Mouse (Mus musculus): ENCODE results near the gene Setdb1. TPM values are rescaled to one million over a fixed set of nuclear protein-coding genes. Genes with fewer than 3 reads are reported as not detected.

Setdb1 gene
- total and polyA plus RNA-seq, 2 experiments from 2014 or later: 28.4 to 44.4 TPM

DNA sequence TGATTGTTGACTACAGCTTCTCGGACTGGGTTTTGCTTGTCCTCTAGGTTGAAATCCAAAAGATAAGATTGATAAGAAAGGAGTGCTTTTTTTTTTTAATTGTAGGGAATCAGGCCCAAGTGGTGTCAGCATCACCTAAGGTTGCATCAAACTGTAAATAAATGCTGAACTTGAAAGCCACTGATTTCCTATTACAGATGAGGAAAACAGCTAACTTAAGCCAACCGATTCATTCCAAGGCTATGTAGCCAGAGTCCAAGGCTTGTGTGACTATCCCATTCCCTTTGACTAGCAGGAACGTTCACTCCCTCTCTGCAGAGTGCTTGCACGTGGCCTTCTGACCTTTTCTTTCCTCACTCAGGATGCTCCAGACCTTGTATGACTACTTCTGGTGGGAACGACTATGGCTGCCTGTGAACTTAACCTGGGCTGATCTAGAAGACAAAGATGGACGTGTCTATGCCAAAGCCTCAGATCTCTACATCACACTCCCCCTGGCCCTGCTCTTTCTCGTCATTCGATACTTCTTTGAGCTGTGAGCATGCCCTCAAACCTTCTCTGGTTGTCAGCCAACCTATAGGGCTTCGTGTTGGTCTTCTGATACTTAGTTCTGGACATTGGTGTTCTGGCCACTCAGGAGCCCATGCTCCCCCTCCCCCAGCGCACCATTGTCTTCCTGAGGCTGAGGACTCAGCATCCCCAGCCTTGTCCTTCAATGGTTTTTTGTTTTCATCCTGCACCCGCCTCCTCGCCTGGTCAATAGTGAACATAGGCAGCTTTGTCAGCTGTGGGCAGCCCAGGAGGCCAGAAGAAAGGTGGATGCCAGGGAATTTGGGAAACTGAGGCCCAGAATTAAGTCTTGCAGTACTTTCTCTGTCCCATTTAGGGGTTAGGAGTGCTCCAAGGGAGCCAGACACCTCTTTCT lies 37.0 kb downstream of the Setdb1 start:
- no peaks in the 10 kb centered on the region for H3K27me3 ChIP-seq (ENCODE audit: insufficient read depth, low read length)
- no peak overlapping the region for H3K4me2 ChIP-seq (ENCODE audit: low read depth, low read length, poor library complexity, severe bottlenecking)
- ATAC-seq (ENCODE audit: low FRiP score) (no peak), DNase-seq (ENCODE audit: low spot score) (no peak)
- WGBS: 78% methylated on average over 12 of the region's 12 CpGs
- 0 out of 2 replicates have a peak, but pooled peaks cover 7% of the 10 kb centered on the region for H3K4me1 ChIP-seq (ENCODE audit: insufficient read depth, low read length)
- TF ChIP-seq CTCF (IDR thresholded peaks at IDR 0.05): no peak
- no peak overlapping the region for H3K27ac ChIP-seq (ENCODE audit: low read depth, low read length)
- no peak overlapping the region for H3K4me3 ChIP-seq (ENCODE audit: low read depth, low read length)
- H3K9ac ChIP-seq (replicated peaks; ENCODE audit: low read length, poor library complexity, severe bottlenecking): no peak overlapping the region
- H3K36me3 ChIP-seq (ENCODE audit: insufficient read depth, low read length): peaks cover 46% of the 10 kb centered on the region
- no peaks in the 10 kb centered on the region for H3K9me3 ChIP-seq (ENCODE audit: low read length)

GRCm38 (mm10) chr3:95319110-95319509 lies 37.9 kb downstream of the Setdb1 start:
- 77% methylated on average over 2 of the region's 2 CpGs for WGBS
- Histone ChIP-seq H3K4me3 (ENCODE audit: low read depth, low read length) (no peak overlapping the region), H3K9ac (replicated peaks; ENCODE audit: low read length, poor library complexity, severe bottlenecking) (no peak overlapping the region), H3K4me1 (ENCODE audit: insufficient read depth, low read length) (0 out of 2 replicates have a peak, but pooled peaks cover 7% of the 10 kb centered on the region), H3K36me3 (ENCODE audit: insufficient read depth, low read length) (peaks cover 38% of the 10 kb centered on the region), H3K27me3 (ENCODE audit: insufficient read depth, low read length) (no peaks in the 10 kb centered on the region), H3K4me2 (ENCODE audit: low read depth, low read length, poor library complexity, severe bottlenecking) (no peak overlapping the region), H3K9me3 (ENCODE audit: low read length) (no peaks in the 10 kb centered on the region), H3K27ac (ENCODE audit: low read depth, low read length) (no peak overlapping the region)
- ATAC-seq (ENCODE audit: low FRiP score): no peak
- DNase-seq (ENCODE audit: low spot score): no peak
- no peak for TF ChIP-seq CTCF (IDR thresholded peaks at IDR 0.05)

DNA sequence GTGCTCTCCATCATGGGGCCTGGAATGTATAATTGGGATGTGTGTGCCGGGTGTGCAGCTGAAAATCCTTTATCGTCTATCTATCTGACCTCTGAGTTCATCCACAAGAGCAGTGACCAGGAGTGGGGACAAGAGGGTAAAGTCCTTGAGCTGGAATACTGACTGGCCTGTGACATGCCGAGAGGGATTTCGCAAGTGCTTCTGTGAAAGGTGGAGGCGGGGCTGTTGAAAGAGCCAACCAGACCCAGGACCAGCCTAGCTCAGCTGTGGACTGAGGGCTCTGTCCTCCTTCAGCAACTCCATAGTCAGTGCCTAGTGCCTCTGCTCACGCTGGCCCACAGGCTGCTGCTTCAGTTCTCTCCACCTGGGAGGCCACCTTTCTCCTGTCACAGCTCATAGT lies 38.5 kb downstream of the Setdb1 start:
- H3K4me1 ChIP-seq (ENCODE audit: insufficient read depth, low read length): 0 out of 2 replicates have a peak, but pooled peaks cover 7% of the 10 kb centered on the region
- no peak for DNase-seq (ENCODE audit: low spot score)
- no peak overlapping the region for H3K4me3 ChIP-seq (ENCODE audit: low read depth, low read length)
- WGBS: 43% methylated on average over 6 of the region's 6 CpGs
- H3K27me3 ChIP-seq (ENCODE audit: insufficient read depth, low read length): no peaks in the 10 kb centered on the region
- no peak overlapping the region for H3K27ac ChIP-seq (ENCODE audit: low read depth, low read length)
- H3K36me3 ChIP-seq (ENCODE audit: insufficient read depth, low read length): peaks cover 35% of the 10 kb centered on the region
- no peaks in the 10 kb centered on the region for H3K9me3 ChIP-seq (ENCODE audit: low read length)
- no peak for ATAC-seq (ENCODE audit: low FRiP score)
- no peak overlapping the region for H3K4me2 ChIP-seq (ENCODE audit: low read depth, low read length, poor library complexity, severe bottlenecking)
- no peak overlapping the region for H3K9ac ChIP-seq (replicated peaks; ENCODE audit: low read length, poor library complexity, severe bottlenecking)
- no peak for TF ChIP-seq CTCF (IDR thresholded peaks at IDR 0.05)

DNA sequence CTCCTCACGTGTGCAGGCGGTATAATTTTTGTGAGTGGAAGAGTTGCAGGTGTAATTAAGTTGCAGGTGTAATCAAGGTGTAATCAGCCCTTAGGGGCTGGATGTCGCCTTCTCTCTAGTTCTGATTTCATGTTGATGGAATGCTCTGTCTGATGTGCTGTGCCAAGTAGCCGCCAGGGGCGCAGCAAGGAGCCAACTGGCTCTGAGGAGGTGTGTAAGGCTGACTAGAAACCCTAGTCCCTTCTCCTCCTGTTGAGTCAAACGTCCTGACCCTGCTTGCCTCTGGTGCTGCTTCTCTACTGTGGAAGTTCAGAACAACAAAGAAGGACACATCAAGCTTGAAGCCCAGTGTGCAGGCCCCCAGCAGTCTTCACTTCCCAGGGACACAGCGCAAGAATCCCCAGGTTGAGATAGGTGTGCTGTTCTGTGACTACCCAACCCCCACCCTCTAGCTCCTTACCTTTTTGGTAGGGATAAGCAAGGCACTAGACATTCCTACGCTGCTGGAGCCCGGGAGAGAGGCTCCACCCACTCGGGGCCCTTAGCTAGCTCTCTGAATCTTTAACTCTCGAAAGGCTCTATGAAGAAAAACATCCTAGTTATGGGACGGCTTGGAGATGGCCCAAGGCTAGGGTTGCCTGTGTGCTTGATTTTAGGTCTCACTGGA lies 39.5 kb downstream of the Setdb1 start:
- no peaks in the 10 kb centered on the region for H3K27me3 ChIP-seq (ENCODE audit: insufficient read depth, low read length)
- H3K9ac ChIP-seq (replicated peaks; ENCODE audit: low read length, poor library complexity, severe bottlenecking): no peak overlapping the region
- no peak overlapping the region for H3K4me3 ChIP-seq (ENCODE audit: low read depth, low read length)
- ATAC-seq (ENCODE audit: low FRiP score): no peak
- H3K36me3 ChIP-seq (ENCODE audit: insufficient read depth, low read length): peaks cover 26% of the 10 kb centered on the region
- peak overlapping the region; percentile 9; the same call in 1 of the 2 replicates for H3K4me2 ChIP-seq (ENCODE audit: low read depth, low read length, poor library complexity, severe bottlenecking)
- H3K27ac ChIP-seq (ENCODE audit: low read depth, low read length): no peak overlapping the region
- peak; percentile 61 for DNase-seq (ENCODE audit: low spot score)
- no peaks in the 10 kb centered on the region for H3K9me3 ChIP-seq (ENCODE audit: low read length)
- TF ChIP-seq CTCF (IDR thresholded peaks at IDR 0.05): peak; percentile 80
- H3K4me1 ChIP-seq (ENCODE audit: insufficient read depth, low read length): 0 out of 2 replicates have a peak, but pooled peaks cover 7% of the 10 kb centered on the region
- 26% methylated on average over 12 of the region's 12 CpGs for WGBS

DNA sequence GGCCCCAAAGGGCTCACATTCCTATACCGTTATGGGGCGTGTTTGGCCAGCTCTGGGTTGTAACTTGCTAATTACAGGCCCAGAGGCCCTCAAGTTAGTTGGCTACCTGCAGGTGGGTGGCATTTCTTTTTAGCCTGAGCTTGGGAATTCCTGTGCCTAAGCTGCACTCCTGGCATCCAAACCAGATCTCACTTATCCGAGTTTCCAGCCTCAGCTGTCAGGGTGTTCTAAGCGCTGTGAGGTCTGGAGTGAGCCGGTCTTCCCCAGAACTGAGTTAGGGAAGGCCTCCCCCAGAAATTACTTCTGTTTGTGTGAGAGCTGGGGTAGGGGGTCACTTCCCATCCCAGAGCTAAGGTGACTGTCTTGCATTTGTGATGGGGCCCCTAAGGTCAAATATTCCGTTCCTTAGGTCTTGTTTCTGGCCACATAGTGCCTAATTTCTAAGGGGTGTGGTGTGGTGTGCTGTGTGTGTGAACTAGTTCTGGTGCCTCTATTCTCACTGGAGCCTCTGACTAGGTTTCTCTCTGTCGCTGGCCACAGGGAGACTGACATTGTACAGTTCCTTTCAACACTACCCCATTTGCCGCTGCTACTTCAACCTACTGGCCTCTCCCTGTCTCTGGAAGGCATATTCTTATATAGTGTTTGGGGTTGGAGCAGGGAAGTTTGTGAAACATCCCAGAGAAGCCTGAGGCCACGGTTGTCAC lies 41.0 kb downstream of the Setdb1 start:
- peak overlapping the region; percentile 91 for H3K4me3 ChIP-seq (ENCODE audit: low read depth, low read length)
- no peaks in the 10 kb centered on the region for H3K27me3 ChIP-seq (ENCODE audit: insufficient read depth, low read length)
- no peak; the same call in 1 of the 2 replicates for ATAC-seq (ENCODE audit: low FRiP score)
- no peak for TF ChIP-seq CTCF (IDR thresholded peaks at IDR 0.05)
- peaks cover 11% of the 10 kb centered on the region for H3K36me3 ChIP-seq (ENCODE audit: insufficient read depth, low read length)
- peak overlapping the region; percentile 96 for H3K9ac ChIP-seq (replicated peaks; ENCODE audit: low read length, poor library complexity, severe bottlenecking)
- 19% methylated on average over 9 of the region's 9 CpGs for WGBS
- no peak for DNase-seq (ENCODE audit: low spot score)
- H3K27ac ChIP-seq (ENCODE audit: low read depth, low read length): peak overlapping the region; percentile 94
- no peaks in the 10 kb centered on the region for H3K9me3 ChIP-seq (ENCODE audit: low read length)
- 0 out of 2 replicates have a peak, but pooled peaks cover 7% of the 10 kb centered on the region for H3K4me1 ChIP-seq (ENCODE audit: insufficient read depth, low read length)
- peak overlapping the region; percentile 76 for H3K4me2 ChIP-seq (ENCODE audit: low read depth, low read length, poor library complexity, severe bottlenecking)
